Mouse (Mus musculus): ENCODE measurements around the gene Ccdc125. TPM values are rescaled to one million over a fixed set of nuclear protein-coding genes. Genes with fewer than 3 reads are reported as not detected.
A peak's percentile ranks its signal among the peaks of the same experiment; 100 is the strongest.

Gene Ccdc125
- polyA plus RNA-seq, 1 experiment from 2014 or later: 8.8 TPM

DNA sequence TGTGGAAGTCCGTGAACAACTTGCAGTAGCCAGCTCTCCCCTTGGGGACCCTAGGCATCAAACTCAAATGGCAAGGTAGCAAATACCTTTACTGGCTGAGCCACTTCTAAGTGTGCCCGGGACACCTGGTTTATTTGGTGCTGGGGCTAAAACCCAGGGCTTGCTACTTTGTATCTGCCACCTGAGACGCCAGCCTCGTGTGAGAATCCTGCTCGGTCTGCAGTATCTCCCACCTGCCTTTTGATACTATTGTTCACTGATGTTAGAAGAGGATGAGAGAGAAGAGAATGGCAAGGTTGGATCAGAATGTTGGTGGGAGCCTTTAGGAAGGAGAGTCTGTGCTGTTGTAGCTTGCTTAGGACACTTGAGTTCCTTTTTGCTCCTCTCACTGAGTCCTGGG lies 11.4 kb upstream of the Ccdc125 start:
- Histone ChIP-seq H3K27ac (ENCODE audit: low read depth, low read length) (no peak overlapping the region), H3K27me3 (replicated peaks; ENCODE audit: control insufficient read depth, insufficient read depth, low read length) (no peaks in the 10 kb centered on the region)
- no peak for ATAC-seq (replicated peaks; ENCODE audit: low FRiP score)

DNA sequence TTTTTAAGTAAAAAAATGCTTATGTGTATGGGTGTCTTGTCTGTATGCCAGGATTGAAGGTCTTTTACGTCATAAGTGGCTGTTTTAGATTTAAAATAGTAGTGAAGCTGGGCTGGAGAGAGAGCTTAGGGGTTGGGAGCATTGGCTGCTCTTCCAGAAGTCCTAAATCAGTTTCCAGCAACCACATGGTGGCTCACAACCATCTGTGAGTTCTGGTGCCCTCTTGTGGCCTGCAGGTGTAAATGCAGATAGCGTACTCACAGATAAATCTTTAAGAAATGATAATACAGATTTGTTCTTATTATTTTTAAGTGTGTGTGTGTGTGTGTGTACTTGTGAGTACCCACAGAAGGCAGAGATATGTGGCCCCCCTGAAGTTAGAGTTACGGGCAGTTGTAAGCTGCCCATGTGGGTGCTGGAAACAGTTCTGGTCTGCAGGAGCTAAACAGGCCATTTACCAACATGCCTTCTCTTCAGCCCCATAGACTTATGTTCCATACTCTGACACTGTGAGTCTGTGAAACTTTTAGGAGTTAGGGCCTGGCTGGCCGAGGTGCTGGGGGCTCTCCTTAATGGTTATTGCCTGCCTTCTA lies 9.6 kb upstream of the Ccdc125 start:
- ATAC-seq (replicated peaks; ENCODE audit: low FRiP score) (no peak; the same call in 1 of the 2 replicates), DNase-seq (ENCODE audit: low spot score) (peak; percentile 50)
- Histone ChIP-seq H3K4me2 (no peak overlapping the region), H3K36me3 (ENCODE audit: control insufficient read depth, insufficient read depth, low read length) (peaks cover 2% of the 10 kb centered on the region; the same call in 1 of the 2 replicates), H3K4me1 (replicated peaks; ENCODE audit: control insufficient read depth, insufficient read depth, low read length) (no peaks in the 10 kb centered on the region), H3K9ac (ENCODE audit: low read depth, low read length) (no peak overlapping the region), H3K9me3 (ENCODE audit: control insufficient read depth, low read length) (no peaks in the 10 kb centered on the region), H3K27ac (ENCODE audit: low read depth, low read length) (no peak overlapping the region), H3K27me3 (replicated peaks; ENCODE audit: control insufficient read depth, insufficient read depth, low read length) (no peaks in the 10 kb centered on the region), H3K4me3 (ENCODE audit: low read depth, low read length) (no peak overlapping the region)
- 42% methylated on average over 4 of the region's 4 CpGs for WGBS

More for the DNA sequence above, 11.4 kb upstream of the Ccdc125 start:
- no peaks in the 10 kb centered on the region for H3K9me3 ChIP-seq (ENCODE audit: control insufficient read depth, low read length)
- no peak overlapping the region for H3K4me2 ChIP-seq
- no peak overlapping the region for H3K9ac ChIP-seq (ENCODE audit: low read depth, low read length)
- WGBS: 92% methylated on average over 5 of the region's 5 CpGs
- H3K36me3 ChIP-seq (ENCODE audit: control insufficient read depth, insufficient read depth, low read length): peaks cover 2% of the 10 kb centered on the region; the same call in 1 of the 2 replicates
- no peak overlapping the region for H3K4me3 ChIP-seq (ENCODE audit: low read depth, low read length)
- DNase-seq (ENCODE audit: low spot score): no peak
- H3K4me1 ChIP-seq (replicated peaks; ENCODE audit: control insufficient read depth, insufficient read depth, low read length): no peaks in the 10 kb centered on the region; the same call in 1 of the 2 replicates

DNA sequence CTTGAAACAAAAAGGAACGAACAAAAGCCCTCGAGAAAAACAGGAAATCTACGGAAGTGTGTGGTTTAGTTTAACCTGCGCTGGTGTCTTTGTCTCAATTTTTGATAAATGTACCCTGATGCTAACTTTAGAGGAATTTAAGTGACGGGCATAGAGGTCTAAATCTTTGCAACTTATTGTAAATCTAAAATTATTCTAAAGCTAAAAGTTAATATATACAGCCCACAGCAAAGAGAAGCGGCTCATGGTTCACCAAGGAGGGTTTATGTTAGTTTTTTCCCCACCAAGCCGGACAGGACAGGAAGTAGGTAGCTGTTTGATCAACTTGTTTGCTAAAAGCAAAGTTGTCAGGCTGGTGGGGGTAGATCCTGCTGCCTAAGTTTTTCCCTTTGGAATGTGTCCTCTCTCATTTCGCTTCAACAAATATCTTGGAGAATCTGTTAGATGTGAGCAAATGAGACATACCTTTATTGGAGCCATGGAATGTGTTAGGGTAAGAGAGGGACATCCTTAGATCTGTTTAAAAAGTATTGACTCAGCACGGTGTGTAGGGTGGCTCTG lies 744 bp downstream of the Ccdc125 start:
- no peak for DNase-seq (ENCODE audit: low spot score)
- 30% methylated on average over 9 of the region's 9 CpGs for WGBS

GRCm38 (mm10) chr13:100675936-100676635 lies 6.6 kb downstream of the Ccdc125 start:
- no peaks in the 10 kb centered on the region for H3K27me3 ChIP-seq (replicated peaks; ENCODE audit: control insufficient read depth, insufficient read depth, low read length)
- no peak overlapping the region for H3K27ac ChIP-seq (ENCODE audit: low read depth, low read length)
- H3K4me2 ChIP-seq: no peak overlapping the region
- DNase-seq (ENCODE audit: low spot score): no peak
- ATAC-seq (replicated peaks; ENCODE audit: low FRiP score): no peak
- no peaks in the 10 kb centered on the region for H3K9me3 ChIP-seq (ENCODE audit: control insufficient read depth, low read length)
- no peak overlapping the region for H3K4me3 ChIP-seq (ENCODE audit: low read depth, low read length)
- no peaks in the 10 kb centered on the region for H3K36me3 ChIP-seq (ENCODE audit: control insufficient read depth, insufficient read depth, low read length)
- WGBS: 82% methylated on average over 15 of the region's 15 CpGs
- no peak overlapping the region for H3K9ac ChIP-seq (ENCODE audit: low read depth, low read length)
- no peaks in the 10 kb centered on the region for H3K4me1 ChIP-seq (replicated peaks; ENCODE audit: control insufficient read depth, insufficient read depth, low read length)

More for the DNA sequence above, 744 bp downstream of the Ccdc125 start:
- Histone ChIP-seq H3K4me3 (ENCODE audit: low read depth, low read length) (peak overlapping the region; percentile 57), H3K27ac (ENCODE audit: low read depth, low read length) (peak overlapping the region; percentile 65), H3K9me3 (ENCODE audit: control insufficient read depth, low read length) (no peaks in the 10 kb centered on the region), H3K36me3 (ENCODE audit: control insufficient read depth, insufficient read depth, low read length) (peaks cover 6% of the 10 kb centered on the region; the same call in 1 of the 2 replicates), H3K4me1 (replicated peaks; ENCODE audit: control insufficient read depth, insufficient read depth, low read length) (no peaks in the 10 kb centered on the region), H3K9ac (ENCODE audit: low read depth, low read length) (peak overlapping the region; percentile 72), H3K4me2 (peak overlapping the region; percentile 82), H3K27me3 (replicated peaks; ENCODE audit: control insufficient read depth, insufficient read depth, low read length) (no peaks in the 10 kb centered on the region)
- ATAC-seq (replicated peaks; ENCODE audit: low FRiP score): no peak

DNA sequence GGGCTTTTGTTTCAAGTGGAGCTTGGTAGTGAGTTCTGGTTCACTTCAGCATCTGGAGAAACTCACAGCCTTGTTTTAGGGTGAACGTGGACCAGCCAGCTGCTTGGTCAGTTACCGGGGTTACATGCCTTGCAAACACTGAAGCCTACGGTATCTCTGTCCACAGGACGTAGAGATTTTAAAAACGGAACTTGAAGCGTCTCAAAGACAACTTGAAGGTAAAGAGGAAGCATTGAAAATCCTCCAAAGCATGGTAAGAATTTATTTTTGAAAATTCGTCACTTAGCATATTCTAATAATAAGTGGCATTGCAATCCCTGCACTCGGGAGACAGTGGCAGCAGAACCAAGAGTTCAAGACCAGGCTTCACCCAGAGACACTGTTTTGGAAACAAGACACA lies 12.1 kb downstream of the Ccdc125 start:
- Histone ChIP-seq H3K4me3 (ENCODE audit: low read depth, low read length) (no peak overlapping the region), H3K4me1 (replicated peaks; ENCODE audit: control insufficient read depth, insufficient read depth, low read length) (no peaks in the 10 kb centered on the region)
- no peak for DNase-seq (ENCODE audit: low spot score)

DNA sequence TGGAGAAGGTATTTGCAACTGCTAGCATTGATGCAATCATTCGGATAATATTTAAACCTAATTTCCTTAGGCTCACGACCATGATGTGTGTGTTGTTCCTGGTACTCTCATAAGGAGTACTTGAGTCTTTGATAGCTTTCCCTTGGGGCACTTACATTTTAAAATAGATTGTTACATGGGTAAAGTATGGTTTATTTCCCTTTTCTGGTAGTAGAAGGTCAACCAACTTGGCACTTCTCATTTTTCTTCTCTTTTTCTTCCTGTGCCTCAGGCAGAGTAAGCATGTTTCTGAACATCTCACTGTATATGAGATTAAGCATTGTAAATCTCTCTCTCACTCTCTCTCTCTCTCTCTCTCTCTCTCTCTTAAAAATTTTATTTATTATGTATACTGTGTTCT lies 13.3 kb downstream of the Ccdc125 start:
- H3K27ac ChIP-seq (ENCODE audit: low read depth, low read length): no peak overlapping the region
- WGBS: 71% methylated on average over 2 of the region's 2 CpGs
- H3K36me3 ChIP-seq (ENCODE audit: control insufficient read depth, insufficient read depth, low read length): no peaks in the 10 kb centered on the region
- no peak overlapping the region for H3K4me3 ChIP-seq (ENCODE audit: low read depth, low read length)
- H3K4me2 ChIP-seq: no peak overlapping the region
- H3K27me3 ChIP-seq (replicated peaks; ENCODE audit: control insufficient read depth, insufficient read depth, low read length): no peaks in the 10 kb centered on the region
- DNase-seq (ENCODE audit: low spot score) (no peak), ATAC-seq (replicated peaks; ENCODE audit: low FRiP score) (no peak)
- no peaks in the 10 kb centered on the region for H3K9me3 ChIP-seq (ENCODE audit: control insufficient read depth, low read length)
- H3K9ac ChIP-seq (ENCODE audit: low read depth, low read length): no peak overlapping the region
- H3K4me1 ChIP-seq (replicated peaks; ENCODE audit: control insufficient read depth, insufficient read depth, low read length): no peaks in the 10 kb centered on the region

More for the DNA sequence above, 12.1 kb downstream of the Ccdc125 start:
- no peak for ATAC-seq (replicated peaks; ENCODE audit: low FRiP score)
- H3K9me3 ChIP-seq (ENCODE audit: control insufficient read depth, low read length): no peaks in the 10 kb centered on the region
- no peak overlapping the region for H3K9ac ChIP-seq (ENCODE audit: low read depth, low read length)
- H3K4me2 ChIP-seq: no peak overlapping the region
- H3K27me3 ChIP-seq (replicated peaks; ENCODE audit: control insufficient read depth, insufficient read depth, low read length): no peaks in the 10 kb centered on the region
- 81% methylated on average over 8 of the region's 8 CpGs for WGBS
- H3K27ac ChIP-seq (ENCODE audit: low read depth, low read length): no peak overlapping the region
- H3K36me3 ChIP-seq (ENCODE audit: control insufficient read depth, insufficient read depth, low read length): no peaks in the 10 kb centered on the region

DNA sequence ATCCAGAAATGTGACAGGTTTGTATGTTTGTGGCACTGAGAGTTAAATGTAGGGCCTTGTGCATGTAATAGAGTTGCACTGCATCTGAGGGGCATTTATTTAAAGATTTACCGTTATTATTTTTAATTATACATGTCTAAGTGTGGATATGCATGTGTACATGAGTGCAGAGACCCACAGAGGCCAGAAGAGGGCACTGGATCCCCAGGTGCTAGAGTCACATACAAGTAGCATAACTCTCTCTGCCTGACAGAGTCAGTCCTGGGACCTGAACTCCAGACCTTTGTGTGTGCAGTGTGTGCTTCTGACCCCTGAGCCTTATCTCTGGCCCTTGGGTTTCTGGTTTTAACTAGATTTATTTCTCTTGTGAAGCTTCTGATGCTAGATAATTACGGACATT lies 14.8 kb downstream of the Ccdc125 start:
- WGBS: 49% methylated on average over 2 of the region's 2 CpGs
- DNase-seq (ENCODE audit: low spot score): no peak
- Histone ChIP-seq H3K4me3 (ENCODE audit: low read depth, low read length) (no peak overlapping the region), H3K9ac (ENCODE audit: low read depth, low read length) (no peak overlapping the region), H3K4me1 (replicated peaks; ENCODE audit: control insufficient read depth, insufficient read depth, low read length) (no peaks in the 10 kb centered on the region), H3K27me3 (replicated peaks; ENCODE audit: control insufficient read depth, insufficient read depth, low read length) (no peaks in the 10 kb centered on the region), H3K27ac (ENCODE audit: low read depth, low read length) (no peak overlapping the region), H3K36me3 (ENCODE audit: control insufficient read depth, insufficient read depth, low read length) (no peaks in the 10 kb centered on the region), H3K9me3 (ENCODE audit: control insufficient read depth, low read length) (no peaks in the 10 kb centered on the region), H3K4me2 (no peak overlapping the region)
- no peak for ATAC-seq (replicated peaks; ENCODE audit: low FRiP score)

DNA sequence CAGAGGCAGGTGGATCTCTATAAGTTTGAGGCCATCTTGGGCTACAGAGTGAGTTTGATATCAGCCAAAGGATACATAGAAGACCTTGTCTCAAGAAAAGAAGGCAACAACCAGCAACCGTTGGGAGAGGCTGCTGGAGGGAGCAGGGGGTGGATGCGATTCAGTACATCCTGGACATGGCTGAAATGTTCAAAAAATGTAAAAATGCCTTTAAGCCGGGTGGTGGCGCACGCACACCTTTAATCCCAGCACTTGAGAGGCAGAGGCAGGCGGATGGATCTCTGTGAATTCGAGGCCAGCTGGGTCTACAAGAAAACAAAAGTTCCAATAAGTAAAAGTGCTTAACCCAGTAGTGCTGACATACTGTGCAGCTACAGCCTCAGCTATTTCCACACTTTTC lies 18.0 kb downstream of the Ccdc125 start:
- 64% methylated on average over 7 of the region's 7 CpGs for WGBS
- DNase-seq (ENCODE audit: low spot score) (no peak), ATAC-seq (replicated peaks; ENCODE audit: low FRiP score) (no peak)
- no peaks in the 10 kb centered on the region for H3K4me1 ChIP-seq (replicated peaks; ENCODE audit: control insufficient read depth, insufficient read depth, low read length)
- no peaks in the 10 kb centered on the region for H3K27me3 ChIP-seq (replicated peaks; ENCODE audit: control insufficient read depth, insufficient read depth, low read length)
- H3K4me3 ChIP-seq (ENCODE audit: low read depth, low read length): no peak overlapping the region
- no peaks in the 10 kb centered on the region for H3K9me3 ChIP-seq (ENCODE audit: control insufficient read depth, low read length)
- no peaks in the 10 kb centered on the region for H3K36me3 ChIP-seq (ENCODE audit: control insufficient read depth, insufficient read depth, low read length)
- no peak overlapping the region for H3K9ac ChIP-seq (ENCODE audit: low read depth, low read length)
- no peak overlapping the region for H3K27ac ChIP-seq (ENCODE audit: low read depth, low read length)
- H3K4me2 ChIP-seq: no peak overlapping the region

Data from liver, embryonic 11.5 days (tissue).